Mouse (Mus musculus): ENCODE measurements around the gene Tsga10ip.

DNA sequence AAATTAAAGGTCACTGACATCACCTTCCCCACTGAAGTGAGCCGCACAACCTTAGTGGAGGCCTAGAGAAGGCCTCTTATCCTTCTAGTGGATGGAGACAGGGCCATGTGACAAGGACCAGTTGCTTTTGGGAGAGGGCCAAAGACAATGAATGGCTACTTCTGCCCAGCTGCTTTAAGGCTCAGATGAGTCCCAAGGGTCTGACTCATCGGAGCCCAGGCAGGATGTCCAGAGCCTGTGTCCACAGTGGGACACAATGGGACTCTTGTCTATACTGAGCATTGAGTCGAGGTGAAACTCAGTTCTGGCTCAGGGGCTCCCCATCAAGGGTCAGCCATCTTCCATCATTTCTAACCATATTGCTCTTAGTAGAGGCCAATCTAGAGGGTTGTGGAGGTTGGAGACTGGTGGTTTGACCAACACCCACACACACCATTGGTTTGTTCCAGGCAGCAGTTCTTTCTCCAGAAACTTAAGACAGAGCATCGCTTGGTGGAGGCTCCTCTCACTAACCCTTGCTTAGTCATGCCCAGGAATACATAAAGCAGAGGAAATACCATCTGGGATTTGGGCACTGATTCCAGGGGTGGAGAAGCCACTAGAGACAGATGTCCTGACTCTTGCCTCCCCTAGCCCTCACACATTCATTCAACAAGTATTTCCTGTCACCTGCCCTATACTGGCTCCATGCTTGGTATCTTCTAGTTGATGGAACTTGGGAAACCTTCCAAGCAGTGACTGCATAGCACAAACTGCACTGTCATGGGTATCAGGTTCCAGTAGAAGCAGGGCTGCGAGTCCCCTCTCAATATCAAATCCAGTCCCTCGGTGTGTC, 56.8 kb downstream of the Tsga10ip start:
- TF ChIP-seq GATA1 (IDR thresholded peaks at IDR 0.05; ENCODE audit: borderline replicate concordance, low read length) = no peak
- TF ChIP-seq FLI1 (IDR thresholded peaks at IDR 0.05; ENCODE audit: low read length) = no peak
